Mouse (Mus musculus) midbrain, embryonic 13.5 days (tissue): ENCODE data around the gene Actr1b. TPM values are rescaled to one million over a fixed set of nuclear protein-coding genes. Genes with fewer than 3 reads are reported as not detected.

Experiments used
- ATAC-seq: fragments of 200-750 bp; cut with Nextera tagmentation; 2 replicates; pipeline ENCODE4 v1.8.0; 2017; ENCODE audit warnings: mild to moderate bottlenecking, moderate TSS enrichment, moderate library complexity
- H3K27ac ChIP-seq: fragments of 300-500 bp; sonication (generic); 2 replicates; pipeline ENCODE4 v1.5.1; 2015; ENCODE audit warnings: inconsistent platforms, mild to moderate bottlenecking, moderate library complexity
- H3K27me3 ChIP-seq: fragments of 300-500 bp; sonication (generic); 2 replicates; pipeline ENCODE4 v1.6.1; 2015; ENCODE audit warnings: mild to moderate bottlenecking, inconsistent platforms
- H3K36me3 ChIP-seq: fragments of 300-500 bp; sonication (generic); 2 replicates; pipeline ENCODE4 v1.6.1; 2015; ENCODE audit warnings: mild to moderate bottlenecking, inconsistent platforms
- H3K4me1 ChIP-seq: fragments of 300-500 bp; sonication (generic); replicated peaks from 2 replicates; pipeline ENCODE4 v1.6.1; 2015; ENCODE audit warnings: inconsistent platforms
- H3K4me2 ChIP-seq: fragments of 300-500 bp; sonication (generic); replicated peaks from 2 replicates; pipeline ENCODE4 v1.6.1; 2015; ENCODE audit warnings: moderate library complexity, mild to moderate bottlenecking, inconsistent platforms
- H3K4me3 ChIP-seq: fragments of 300-500 bp; sonication (generic); replicated peaks from 2 replicates; pipeline ENCODE4 v1.5.1; 2015; ENCODE audit warnings: mild to moderate bottlenecking, inconsistent platforms
- H3K9ac ChIP-seq: fragments of 300-500 bp; sonication (generic); replicated peaks from 2 replicates; pipeline ENCODE4 v1.6.1; 2015; ENCODE audit warnings: mild to moderate bottlenecking, inconsistent platforms
- H3K9me3 ChIP-seq: fragments of 300-500 bp; sonication (generic); 2 replicates; pipeline ENCODE4 v1.6.1; 2016; ENCODE audit warnings: mild to moderate bottlenecking, inconsistent platforms
- WGBS: fragments of 180-500 bp; shearing (Covaris S2); methylation state at CpG from one replicate; pipeline ENCODE4 v1.1.7; 2015; 5-methylcytosine and 5-hydroxymethylcytosine counted together
- microRNA-seq: library from miRNA; unstranded; fragments of <30 nt; microRNA quantifications from one replicate; pipeline ENCODE4, GENCODE M21; 2016
- polyA plus RNA-seq: library from polyadenylated mRNA; unstranded; fragments of >200 nt; fragmentation: Nextera tagmentation; extraction: Ambion mirVana; gene quantifications from 2 replicates; pipeline ENCODE4 v1.2.1, GENCODE M21; 2015

The Actr1b gene
- polyA plus RNA-seq, 1 experiment from 2014 or later: 102 TPM

GRCm38 (mm10) chr1:36665934-36666333 is 48.3 kb downstream of the Actr1b start:
- no peak overlapping the region for H3K27ac ChIP-seq
- H3K4me1 ChIP-seq: no peaks in the 10 kb centered on the region
- H3K4me3 ChIP-seq: no peak overlapping the region
- ATAC-seq: no peak
- no peak overlapping the region for H3K4me2 ChIP-seq
- H3K27me3 ChIP-seq: no peaks in the 10 kb centered on the region
- WGBS: 64% methylated on average over 4 of the region's 4 CpGs
- no peak overlapping the region for H3K9ac ChIP-seq
- H3K9me3 ChIP-seq: no peaks in the 10 kb centered on the region
- H3K36me3 ChIP-seq: no peaks in the 10 kb centered on the region

DNA sequence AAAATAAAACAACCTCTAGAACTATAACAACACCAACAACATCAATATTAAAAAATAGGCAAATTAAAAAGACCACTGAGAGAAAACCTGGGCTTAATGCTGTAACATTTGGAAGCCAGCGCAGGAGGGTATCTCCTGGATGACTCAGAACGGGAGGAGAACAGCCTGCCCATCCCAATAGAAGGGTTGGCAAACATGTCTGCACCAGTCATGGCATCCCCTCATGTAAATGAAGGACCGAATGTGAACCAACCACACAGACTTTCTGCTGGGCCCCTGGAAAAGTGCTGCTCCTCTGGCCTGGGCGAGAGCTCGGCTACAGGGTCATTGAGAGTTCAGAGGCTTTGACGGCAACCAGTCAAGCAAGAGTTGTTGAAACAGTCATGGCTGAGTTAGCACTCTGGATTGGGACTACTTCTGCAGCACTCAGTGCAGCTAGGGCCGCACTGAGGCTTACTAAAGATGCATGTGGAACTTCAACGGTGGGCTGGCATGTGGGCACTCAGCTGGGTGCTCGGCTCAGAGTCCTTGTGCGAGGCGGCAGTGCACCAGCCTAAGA is 49.0 kb downstream of the Actr1b start:
- H3K4me1 ChIP-seq: no peaks in the 10 kb centered on the region
- ATAC-seq: no peak
- H3K27ac ChIP-seq: no peak overlapping the region
- 60% methylated on average over 11 of the region's 11 CpGs for WGBS
- no peaks in the 10 kb centered on the region for H3K27me3 ChIP-seq
- H3K4me2 ChIP-seq: no peak overlapping the region
- no peak overlapping the region for H3K9ac ChIP-seq
- H3K4me3 ChIP-seq: no peak overlapping the region
- H3K36me3 ChIP-seq: no peaks in the 10 kb centered on the region
- H3K9me3 ChIP-seq: no peaks in the 10 kb centered on the region

GRCm38 (mm10) chr1:36664457-36664856 is 49.8 kb downstream of the Actr1b start:
- WGBS: 79% methylated on average over 4 of the region's 4 CpGs
- no peaks in the 10 kb centered on the region for H3K9me3 ChIP-seq
- ATAC-seq: no peak
- H3K4me1 ChIP-seq: no peaks in the 10 kb centered on the region
- no peak overlapping the region for H3K4me3 ChIP-seq
- H3K27me3 ChIP-seq: no peaks in the 10 kb centered on the region
- H3K4me2 ChIP-seq: no peak overlapping the region
- no peak overlapping the region for H3K9ac ChIP-seq
- H3K27ac ChIP-seq: no peak overlapping the region
- no peaks in the 10 kb centered on the region for H3K36me3 ChIP-seq

DNA sequence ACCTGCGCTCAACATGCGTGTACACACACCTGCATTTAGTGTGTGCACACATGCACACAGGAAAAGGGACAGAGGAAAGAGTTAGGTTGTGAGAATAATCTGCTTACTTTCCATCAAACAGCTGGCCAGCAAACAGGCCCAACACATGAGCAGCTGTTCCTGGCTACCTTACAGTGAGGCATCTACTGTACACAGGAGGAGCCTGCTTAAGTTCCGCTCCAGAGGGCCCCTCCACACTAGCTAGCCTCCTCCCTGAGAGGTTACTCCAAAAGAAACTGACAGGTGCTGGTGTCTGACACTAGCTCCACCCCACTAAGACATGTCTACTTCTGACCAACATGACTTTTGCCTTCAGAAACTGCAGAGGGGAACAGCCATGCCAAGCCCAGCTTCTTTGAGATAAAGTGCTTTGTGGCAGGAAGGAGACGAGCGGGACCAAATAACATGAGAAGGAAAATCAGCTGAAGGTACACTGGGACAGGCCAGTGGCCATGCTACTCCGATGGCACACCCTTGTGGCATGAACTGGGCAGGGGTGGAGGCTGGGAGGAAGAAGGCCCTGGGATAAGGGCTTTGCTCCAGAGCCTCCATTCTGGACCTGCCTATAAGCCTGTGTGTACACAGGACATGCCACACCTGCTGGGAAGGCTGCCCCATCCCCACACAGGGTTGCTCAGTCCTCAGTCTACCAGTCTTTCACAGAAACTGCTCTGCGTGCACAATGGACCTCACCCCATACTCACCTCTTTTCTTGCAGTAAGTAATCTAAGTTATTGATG is 55.4 kb downstream of the Actr1b start:
- Histone ChIP-seq H3K36me3 (no peaks in the 10 kb centered on the region), H3K9ac (no peak overlapping the region), H3K4me1 (no peaks in the 10 kb centered on the region), H3K4me2 (no peak overlapping the region), H3K4me3 (no peak overlapping the region), H3K9me3 (no peaks in the 10 kb centered on the region), H3K27me3 (no peaks in the 10 kb centered on the region), H3K27ac (no peak overlapping the region)
- no peak for ATAC-seq
- 91% methylated on average over 7 of the region's 7 CpGs for WGBS

DNA sequence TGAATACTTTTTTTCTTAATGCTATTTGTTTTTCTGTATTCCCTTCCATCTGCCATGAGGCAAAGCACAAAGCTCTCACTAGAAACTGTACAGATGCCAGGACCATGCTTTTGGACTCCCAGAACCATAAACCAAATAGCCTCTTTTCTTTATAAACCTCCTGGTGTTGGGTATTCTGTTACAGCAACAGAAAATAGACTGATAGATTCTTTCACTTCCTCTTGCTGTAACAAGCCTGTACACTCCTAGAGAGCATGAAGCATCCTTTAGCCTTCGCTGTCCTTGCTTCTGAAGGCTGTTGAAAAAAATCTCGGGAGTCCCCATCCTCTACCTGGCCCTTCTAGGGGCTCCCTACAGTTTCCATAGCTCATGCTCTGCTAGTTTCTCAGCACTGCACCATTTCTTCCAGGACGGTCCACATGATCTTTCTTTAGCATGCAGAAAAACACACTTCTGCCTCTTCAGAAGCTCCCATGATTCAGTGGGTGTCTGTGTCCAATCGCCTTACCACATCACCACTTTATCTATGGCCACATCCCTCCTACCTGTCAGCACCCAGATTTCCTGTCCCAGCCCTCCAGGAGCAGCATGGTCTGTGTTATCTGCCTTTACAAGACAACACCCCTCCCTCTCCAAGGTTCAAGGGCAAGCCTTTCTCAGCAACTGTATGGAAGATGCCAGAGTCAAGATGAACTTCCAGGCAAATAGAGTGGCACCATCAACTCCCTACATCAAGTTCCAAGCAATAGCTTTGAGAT is 56.4 kb downstream of the Actr1b start:
- Histone ChIP-seq H3K27me3 (no peaks in the 10 kb centered on the region), H3K36me3 (no peaks in the 10 kb centered on the region), H3K4me1 (no peaks in the 10 kb centered on the region), H3K27ac (no peak overlapping the region), H3K4me2 (no peak overlapping the region), H3K9me3 (no peaks in the 10 kb centered on the region), H3K9ac (no peak overlapping the region), H3K4me3 (no peak overlapping the region)
- WGBS: 73% methylated on average over 4 of the region's 4 CpGs
- ATAC-seq: no peak

GRCm38 (mm10) chr1:36656233-36656632 is 58.0 kb downstream of the Actr1b start:
- Histone ChIP-seq H3K4me3 (no peak overlapping the region), H3K4me2 (no peak overlapping the region), H3K4me1 (no peaks in the 10 kb centered on the region), H3K27me3 (no peaks in the 10 kb centered on the region), H3K9ac (no peak overlapping the region), H3K9me3 (no peaks in the 10 kb centered on the region), H3K36me3 (no peaks in the 10 kb centered on the region), H3K27ac (no peak overlapping the region)
- WGBS: 88% methylated on average over 3 of the region's 3 CpGs
- ATAC-seq: no peak

DNA sequence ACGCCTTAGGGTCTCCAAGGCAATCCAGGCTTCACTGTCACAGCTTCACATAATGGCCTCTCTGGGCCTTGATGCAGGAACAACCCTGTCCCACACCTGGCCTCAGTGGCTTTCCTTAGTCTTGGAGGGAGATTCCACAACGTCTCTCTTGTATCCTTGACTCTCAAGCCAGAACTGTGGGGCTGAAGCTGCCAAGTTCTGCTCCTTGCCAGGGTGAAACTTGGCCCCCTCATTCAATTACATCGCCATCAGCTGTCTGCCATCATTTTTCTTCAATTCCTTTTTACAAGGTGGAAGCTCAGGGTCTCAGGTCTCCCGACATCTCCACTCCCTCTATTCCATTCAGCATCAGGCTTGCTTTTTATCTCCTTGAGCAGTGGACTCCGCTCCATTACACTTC is 59.2 kb downstream of the Actr1b start:
- Histone ChIP-seq H3K4me3 (no peak overlapping the region), H3K36me3 (no peaks in the 10 kb centered on the region), H3K27ac (no peak overlapping the region), H3K9ac (no peak overlapping the region), H3K9me3 (no peaks in the 10 kb centered on the region), H3K27me3 (no peaks in the 10 kb centered on the region), H3K4me2 (no peak overlapping the region), H3K4me1 (no peaks in the 10 kb centered on the region)
- WGBS: 89% methylated on average over 5 of the region's 5 CpGs
- no peak for ATAC-seq

Small RNA genes lying within 50 kb of the gene (microRNA-seq; reads per million reads assigned to microRNA genes)
- not detected for gene Gm24133

Other genes starting within 250 kb of the Actr1b start
- 8.8 and 10.0 TPM in 2 replicates for gene Cnnm4, start 242.8 kb downstream of the Actr1b start, polyA plus RNA-seq
- gene Cnnm3, start 202.6 kb downstream of the Actr1b start, polyA plus RNA-seq: 4.2 and 4.8 TPM in 2 replicates
- 16.1 and 19.0 TPM in 2 replicates for gene Ankrd23, start 177.5 kb downstream of the Actr1b start, polyA plus RNA-seq
- gene Gm42417, start 175.0 kb downstream of the Actr1b start, polyA plus RNA-seq: not detected in 2 replicates
- 22.1 and 22.3 TPM in 2 replicates for gene Ankrd39, start 167.0 kb downstream of the Actr1b start, polyA plus RNA-seq
- gene Sema4c, start 156.1 kb downstream of the Actr1b start, polyA plus RNA-seq: 33.4 and 35.4 TPM in 2 replicates
- not detected in 2 replicates for gene Fam178b, start 31.2 kb downstream of the Actr1b start, polyA plus RNA-seq
- 576 and 579 TPM in 2 replicates for gene Cox5b, start 23.0 kb downstream of the Actr1b start, polyA plus RNA-seq
- gene 4933424G06Rik, start 4.3 kb downstream of the Actr1b start, polyA plus RNA-seq: 0.24 and 0.36 TPM in 2 replicates
- 0.65 and 1.1 TPM in 2 replicates for gene Zap70, start 47.4 kb upstream of the Actr1b start, polyA plus RNA-seq
- 12.6 and 13.2 TPM in 2 replicates for gene Tmem131, start 229.2 kb upstream of the Actr1b start, polyA plus RNA-seq